Mouse (Mus musculus): ENCODE measurements at regions not wholly inside any gene's neighbourhood (a gene's known extent, or its start where the extent isn't known, plus 50 kb on each side); places are given as distances from the start of the nearest gene placed in this dataset.

DNA sequence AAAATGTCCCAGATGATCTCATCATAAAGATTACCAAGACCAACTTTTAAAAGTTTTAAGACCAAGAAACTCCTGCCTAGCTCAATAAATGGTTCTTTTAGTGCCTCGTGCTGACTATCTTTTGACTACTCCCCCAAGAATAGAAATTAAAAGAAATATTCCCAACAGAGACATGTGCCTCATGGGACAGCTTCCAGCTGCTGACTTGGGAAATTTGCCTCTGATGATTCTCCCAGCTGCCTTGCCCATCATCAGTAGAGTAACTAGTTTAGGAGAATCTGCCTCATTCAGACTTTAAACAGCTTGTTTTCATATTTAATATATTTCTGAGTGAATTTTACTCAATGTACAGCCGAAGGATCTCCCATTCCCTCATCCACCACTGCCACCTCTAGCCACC lies 168.7 kb upstream of the Ntm start:
- TF ChIP-seq CTCF (IDR thresholded peaks at IDR 0.05) (no peak), POLR2A (IDR thresholded peaks at IDR 0.05; ENCODE audit: insufficient read depth, low read depth, low read length) (no peak)

Data from heart, adult 2 months (tissue).